Mouse (Mus musculus): ENCODE data around the gene Eif3k.

DNA sequence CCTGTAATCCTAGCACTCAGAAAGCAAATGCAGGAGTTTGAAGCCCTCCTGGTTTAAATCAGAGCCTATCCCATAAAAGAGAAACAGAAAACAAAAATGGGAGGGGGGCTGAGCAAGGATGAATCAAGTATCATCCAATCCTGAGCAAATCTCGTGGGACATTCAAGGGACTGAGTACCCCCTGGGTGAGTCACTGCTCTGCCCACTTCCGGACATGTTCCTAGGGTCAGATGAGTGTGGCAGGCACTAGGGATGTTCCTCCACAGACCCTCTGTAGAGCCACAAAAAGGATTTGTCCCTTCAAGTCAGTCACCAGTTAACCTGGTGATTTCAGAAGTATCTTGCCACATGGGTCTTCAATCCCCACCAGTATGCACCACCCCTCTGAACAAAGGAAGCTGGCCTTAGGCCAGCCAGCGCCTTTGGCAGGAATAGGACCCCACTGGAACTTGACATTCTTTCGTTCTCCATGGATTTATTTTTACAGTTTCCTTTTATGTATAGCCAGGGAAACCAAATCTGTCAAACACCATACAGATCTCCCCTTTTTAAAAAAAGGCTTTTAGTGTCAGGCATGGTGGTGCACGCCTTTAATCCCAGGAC is 26.3 kb downstream of the Eif3k start:
- TF ChIP-seq POLR2A (IDR thresholded peaks at IDR 0.05; ENCODE audit: insufficient read depth, low read depth, low read length) (no peak), CTCF (IDR thresholded peaks at IDR 0.05) (no peak), EP300 (IDR thresholded peaks at IDR 0.05; ENCODE audit: insufficient read depth, low read depth, low read length) (no peak)

Measured in heart, adult 2 months (tissue).